Mouse (Mus musculus): ENCODE measurements at regions not wholly inside any gene's neighbourhood (a gene's known extent, or its start where the extent isn't known, plus 50 kb on each side); places are given as distances from the start of the nearest gene placed in this dataset.

DNA sequence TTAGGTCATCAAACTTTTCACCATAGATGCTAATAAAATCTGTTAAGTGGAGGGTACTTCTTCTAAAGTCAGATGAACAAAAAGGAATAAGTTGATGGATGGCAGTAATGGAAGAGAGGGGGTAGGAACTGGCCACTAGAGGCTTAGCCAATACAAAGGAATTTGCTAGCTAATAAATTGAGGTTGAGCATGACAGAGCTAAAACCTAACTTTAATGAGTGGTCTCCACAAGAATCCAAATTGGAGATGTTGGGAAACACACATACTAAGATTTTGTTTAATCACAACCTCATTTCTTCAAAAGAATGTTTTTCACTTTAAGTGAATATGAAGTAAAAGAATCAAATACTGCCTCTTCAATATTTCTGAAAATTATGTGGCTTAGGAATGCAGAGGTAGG lies 414.0 kb upstream of the Gm9747 start:
- H3K27ac ChIP-seq (replicated peaks; ENCODE audit: low read depth, low read length), result no peak overlapping the region
- H3K36me3 ChIP-seq (ENCODE audit: control insufficient read depth, insufficient read depth, low read length), result no peaks in the 10 kb centered on the region
- H3K9ac ChIP-seq (ENCODE audit: low read depth, low read length, severe bottlenecking), result no peak overlapping the region
- DNase-seq (ENCODE audit: low spot score) (no peak), ATAC-seq (ENCODE audit: low FRiP score, low read depth) (no peak)
- H3K4me3 ChIP-seq (replicated peaks; ENCODE audit: low read length), result no peak overlapping the region
- H3K9me3 ChIP-seq (ENCODE audit: control insufficient read depth, low read length), result no peaks in the 10 kb centered on the region
- no peak overlapping the region for H3K4me2 ChIP-seq (replicated peaks; ENCODE audit: low read depth, low read length, severe bottlenecking)
- TF ChIP-seq POLR2A (IDR thresholded peaks at IDR 0.05; ENCODE audit: borderline replicate concordance, extremely low read depth, insufficient read depth, insufficient read length), result no peak
- H3K27me3 ChIP-seq (ENCODE audit: control insufficient read depth, insufficient read depth, low read length), result no peaks in the 10 kb centered on the region
- no peaks in the 10 kb centered on the region for H3K4me1 ChIP-seq (ENCODE audit: control insufficient read depth, insufficient read depth, low read length)

DNA sequence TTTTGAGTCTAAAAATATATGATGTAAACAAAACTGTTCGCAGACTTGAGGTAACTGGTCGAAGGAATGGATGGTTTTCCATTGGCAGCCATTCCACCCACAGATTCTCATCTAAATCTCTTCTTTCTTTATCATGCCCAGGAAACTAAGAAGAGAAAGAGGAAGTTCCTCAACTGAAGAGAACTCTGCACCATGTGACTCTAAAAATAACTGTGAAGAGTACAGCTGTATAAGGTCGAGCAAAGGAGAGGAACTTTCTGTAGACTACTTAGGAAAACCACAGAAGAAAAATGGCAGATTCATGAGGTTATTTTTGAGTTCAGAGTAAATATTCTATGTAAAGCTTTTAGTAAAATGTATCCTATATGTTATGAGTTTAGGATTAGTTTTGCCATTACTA lies 390.9 kb upstream of the Gm9747 start:
- 89% methylated on average over 3 of the region's 3 CpGs for WGBS
- ATAC-seq (ENCODE audit: low FRiP score, low read depth) (no peak), DNase-seq (ENCODE audit: low spot score) (no peak)
- no peaks in the 10 kb centered on the region for H3K36me3 ChIP-seq (ENCODE audit: control insufficient read depth, insufficient read depth, low read length)
- no peaks in the 10 kb centered on the region for H3K4me1 ChIP-seq (ENCODE audit: control insufficient read depth, insufficient read depth, low read length)
- H3K9ac ChIP-seq (ENCODE audit: low read depth, low read length, severe bottlenecking), result no peak overlapping the region
- no peak overlapping the region for H3K4me2 ChIP-seq (replicated peaks; ENCODE audit: low read depth, low read length, severe bottlenecking)
- no peak overlapping the region for H3K27ac ChIP-seq (replicated peaks; ENCODE audit: low read depth, low read length)
- H3K4me3 ChIP-seq (replicated peaks; ENCODE audit: low read length), result no peak overlapping the region
- H3K27me3 ChIP-seq (ENCODE audit: control insufficient read depth, insufficient read depth, low read length), result no peaks in the 10 kb centered on the region
- TF ChIP-seq POLR2A (IDR thresholded peaks at IDR 0.05; ENCODE audit: borderline replicate concordance, extremely low read depth, insufficient read depth, insufficient read length), result no peak
- H3K9me3 ChIP-seq (ENCODE audit: control insufficient read depth, low read length), result no peaks in the 10 kb centered on the region

DNA sequence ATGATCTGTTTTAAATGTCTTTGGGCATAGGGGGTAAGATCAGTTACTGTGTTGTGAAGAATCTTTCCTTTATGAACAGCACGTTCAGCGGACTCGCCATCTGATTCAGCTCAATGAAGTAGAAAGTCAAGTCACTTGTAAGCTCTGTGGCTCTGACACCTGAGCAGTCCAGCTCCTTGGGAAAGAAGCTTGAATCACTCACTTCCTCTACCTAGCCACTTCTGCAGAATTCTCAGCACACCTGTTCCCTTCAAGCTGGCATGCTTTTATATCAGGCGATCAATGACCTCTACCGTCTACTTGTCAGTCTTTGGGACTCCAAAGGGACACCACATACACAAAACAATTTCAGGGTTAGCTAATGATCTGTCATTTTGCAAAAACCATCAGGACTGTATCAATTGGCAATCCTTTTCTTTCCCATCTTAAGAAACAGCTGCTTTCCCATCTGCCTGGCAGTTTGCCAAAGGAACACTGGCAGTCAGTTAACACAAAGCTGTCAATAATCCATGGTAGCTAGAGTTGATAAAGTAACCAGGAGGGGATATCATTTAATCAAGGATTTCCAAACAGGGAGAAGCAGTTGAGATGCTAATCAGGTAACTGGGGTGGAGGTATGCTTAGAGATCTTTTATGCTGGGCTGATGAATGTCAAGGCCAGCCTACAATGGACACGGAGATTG lies 382.3 kb upstream of the Gm9747 start:
- Histone ChIP-seq H3K9me3 (ENCODE audit: control insufficient read depth, low read length) (no peaks in the 10 kb centered on the region), H3K4me3 (replicated peaks; ENCODE audit: low read length) (no peak overlapping the region), H3K27ac (replicated peaks; ENCODE audit: low read depth, low read length) (no peak overlapping the region), H3K4me2 (replicated peaks; ENCODE audit: low read depth, low read length, severe bottlenecking) (no peak overlapping the region), H3K4me1 (ENCODE audit: control insufficient read depth, insufficient read depth, low read length) (no peaks in the 10 kb centered on the region), H3K27me3 (ENCODE audit: control insufficient read depth, insufficient read depth, low read length) (no peaks in the 10 kb centered on the region), H3K36me3 (ENCODE audit: control insufficient read depth, insufficient read depth, low read length) (no peaks in the 10 kb centered on the region), H3K9ac (ENCODE audit: low read depth, low read length, severe bottlenecking) (no peak overlapping the region)
- ATAC-seq (ENCODE audit: low FRiP score, low read depth) (no peak), DNase-seq (ENCODE audit: low spot score) (no peak)
- 84% methylated on average over 6 of the region's 6 CpGs for WGBS
- no peak for TF ChIP-seq POLR2A (IDR thresholded peaks at IDR 0.05; ENCODE audit: borderline replicate concordance, extremely low read depth, insufficient read depth, insufficient read length)

DNA sequence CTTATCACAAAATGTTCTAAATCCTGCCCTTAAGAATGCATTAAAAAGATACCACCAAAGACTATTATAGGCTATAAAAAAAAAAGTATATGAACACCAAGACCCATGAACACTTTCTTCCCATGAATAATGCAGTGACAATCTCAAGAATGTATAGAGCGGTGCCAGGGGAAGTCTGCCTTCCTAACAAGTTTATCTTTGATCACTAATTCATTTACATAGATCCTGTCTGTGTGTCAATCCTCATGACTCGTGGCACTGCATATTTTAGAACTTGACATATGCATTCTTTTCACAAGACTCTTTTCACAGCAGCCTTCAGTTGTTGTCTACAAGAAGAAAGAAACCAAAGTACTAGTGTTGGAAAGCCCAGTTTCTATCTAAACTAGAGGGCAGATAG lies 373.4 kb upstream of the Gm9747 start:
- no peaks in the 10 kb centered on the region for H3K36me3 ChIP-seq (ENCODE audit: control insufficient read depth, insufficient read depth, low read length)
- TF ChIP-seq POLR2A (IDR thresholded peaks at IDR 0.05; ENCODE audit: borderline replicate concordance, extremely low read depth, insufficient read depth, insufficient read length), result no peak
- H3K9ac ChIP-seq (ENCODE audit: low read depth, low read length, severe bottlenecking), result no peak overlapping the region
- ATAC-seq (ENCODE audit: low FRiP score, low read depth), result no peak
- no peaks in the 10 kb centered on the region for H3K27me3 ChIP-seq (ENCODE audit: control insufficient read depth, insufficient read depth, low read length)
- WGBS, result 62% methylated on average over 2 of the region's 2 CpGs
- no peak overlapping the region for H3K27ac ChIP-seq (replicated peaks; ENCODE audit: low read depth, low read length)
- no peaks in the 10 kb centered on the region for H3K9me3 ChIP-seq (ENCODE audit: control insufficient read depth, low read length)
- no peak overlapping the region for H3K4me2 ChIP-seq (replicated peaks; ENCODE audit: low read depth, low read length, severe bottlenecking)
- no peak overlapping the region for H3K4me3 ChIP-seq (replicated peaks; ENCODE audit: low read length)
- H3K4me1 ChIP-seq (ENCODE audit: control insufficient read depth, insufficient read depth, low read length), result no peaks in the 10 kb centered on the region
- DNase-seq (ENCODE audit: low spot score), result no peak

DNA sequence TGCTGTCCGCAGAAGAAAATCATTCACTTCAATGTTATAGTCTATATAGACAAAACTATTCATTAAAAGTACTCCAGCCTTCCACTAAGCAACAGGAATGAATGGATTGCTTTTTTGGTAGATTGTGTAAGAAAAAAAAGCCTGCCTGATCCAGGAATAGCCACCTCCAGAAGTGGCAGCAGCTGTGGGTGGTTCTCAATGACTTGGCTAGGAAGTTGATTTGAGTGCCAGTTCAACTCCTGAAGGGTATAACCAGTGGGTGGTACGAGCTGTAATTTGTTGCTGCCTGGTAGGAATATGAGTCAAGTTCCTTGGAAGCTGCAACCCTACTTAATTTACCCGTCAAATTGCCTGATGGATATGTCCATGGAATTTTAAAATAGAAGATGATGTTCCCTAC lies 368.3 kb upstream of the Gm9747 start:
- Histone ChIP-seq H3K9me3 (ENCODE audit: control insufficient read depth, low read length) (no peaks in the 10 kb centered on the region), H3K27me3 (ENCODE audit: control insufficient read depth, insufficient read depth, low read length) (no peaks in the 10 kb centered on the region), H3K9ac (ENCODE audit: low read depth, low read length, severe bottlenecking) (no peak overlapping the region), H3K4me3 (replicated peaks; ENCODE audit: low read length) (no peak overlapping the region), H3K4me1 (ENCODE audit: control insufficient read depth, insufficient read depth, low read length) (no peaks in the 10 kb centered on the region), H3K27ac (replicated peaks; ENCODE audit: low read depth, low read length) (no peak overlapping the region), H3K36me3 (ENCODE audit: control insufficient read depth, insufficient read depth, low read length) (no peaks in the 10 kb centered on the region), H3K4me2 (replicated peaks; ENCODE audit: low read depth, low read length, severe bottlenecking) (no peak overlapping the region)
- DNase-seq (ENCODE audit: low spot score), result no peak
- ATAC-seq (ENCODE audit: low FRiP score, low read depth), result no peak
- TF ChIP-seq POLR2A (IDR thresholded peaks at IDR 0.05; ENCODE audit: borderline replicate concordance, extremely low read depth, insufficient read depth, insufficient read length), result no peak
- 72% methylated on average over 3 of the region's 3 CpGs for WGBS

All from limb, embryonic 14.5 days (tissue).